Mouse (Mus musculus) kidney, adult 18-20 months (tissue): Measurements from ENCODE around the gene Trappc3l.
"Not testable (repeated sequence)": the region's sequence is repeated elsewhere in the genome, so short reads cannot be mapped to it uniquely, and the experiment has no call there.

Source experiments
- DNase-seq: peaks from one replicate; pipeline ENCODE4 v3.0.0; 2021

Trappc3l gene

DNA sequence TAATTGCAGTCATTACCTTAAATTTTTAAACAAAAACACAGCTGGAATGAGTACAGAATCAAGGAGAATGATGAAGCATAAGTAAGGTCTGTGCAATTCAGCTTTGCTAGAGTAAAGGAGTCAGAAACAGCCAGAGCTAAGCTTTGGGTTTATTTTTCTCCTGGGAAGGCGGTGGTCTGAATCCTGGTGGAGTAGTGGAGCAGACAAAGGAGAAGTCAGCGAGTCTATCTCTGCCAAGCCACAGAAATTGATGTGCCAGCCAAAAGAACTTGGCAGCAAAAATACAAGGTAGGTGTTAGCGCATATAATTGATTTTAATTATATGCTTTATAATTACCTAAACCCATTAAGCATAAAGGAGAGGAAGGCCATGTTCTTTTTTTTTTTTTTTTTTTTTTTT is at the start of gene Trappc3l:
Trappc3l (plus strand) TSS at position 197 of the 400 bp plus-strand sequence.
- no peak for DNase-seq

GRCm38 (mm10) chr10:33996686-33997085 is 40.7 kb upstream of the Trappc3l start:
- DNase-seq, result not testable (repeated sequence)

GRCm38 (mm10) chr10:33998397-33998796 is 39.0 kb upstream of the Trappc3l start:
- no peak for DNase-seq

DNA sequence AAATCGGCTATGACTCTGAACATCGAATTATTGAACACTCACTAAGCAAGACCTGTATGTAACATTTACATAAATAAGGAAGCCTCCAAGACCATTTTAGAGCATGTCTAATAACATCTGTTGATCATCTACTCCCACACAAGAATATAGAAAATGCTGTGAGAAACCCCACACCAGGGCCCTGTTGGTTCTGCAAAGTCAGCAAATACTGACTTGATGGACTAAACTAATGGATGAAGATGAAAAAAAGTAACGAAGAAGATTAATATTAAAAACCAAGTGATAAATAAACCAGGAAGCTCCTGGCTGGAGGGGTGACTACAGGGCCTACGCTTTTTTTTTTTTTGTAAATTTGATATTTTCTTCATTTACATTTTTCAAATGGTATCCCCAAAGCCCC is 24.8 kb upstream of the Trappc3l start:
- no peak for DNase-seq

GRCm38 (mm10) chr10:34013241-34013640 is 24.2 kb upstream of the Trappc3l start:
- DNase-seq, result no peak

DNA sequence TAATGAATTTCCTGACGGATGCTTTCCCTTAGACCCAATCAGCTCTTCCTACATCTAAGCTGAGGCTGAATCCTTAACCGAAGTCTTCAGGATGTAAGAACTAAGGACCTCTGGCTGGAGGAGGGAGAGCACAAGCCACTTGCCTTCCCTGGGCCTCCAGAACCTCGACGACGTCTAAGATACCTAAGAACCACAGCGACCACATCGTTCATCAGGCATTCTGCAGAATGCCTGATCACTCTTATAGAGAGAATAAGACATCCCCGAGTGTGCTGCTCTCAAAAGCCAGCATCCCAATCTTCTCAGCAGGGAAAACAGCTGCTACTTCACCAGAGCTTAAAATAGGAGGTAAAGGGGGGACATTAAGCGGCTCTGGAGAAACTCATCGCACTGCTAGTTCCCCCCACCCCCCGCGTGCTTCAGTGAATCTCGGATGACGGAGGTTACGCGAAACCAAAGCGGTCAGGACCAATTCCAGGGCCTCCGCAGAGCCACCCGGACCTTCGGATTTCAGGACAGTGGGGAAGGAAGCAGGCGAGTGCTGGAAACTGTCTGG is 18.6 kb upstream of the Trappc3l start:
- DNase-seq, result no peak

- peak; percentile 97 for DNase-seq
Observed at GRCm38 (mm10) chr10:34019302-34020075, 17.9 kb upstream of the Trappc3l start, which contains the start of gene Rwdd1. Gene Rwdd1, minus strand, starts transcription at chr10:34019624.

GRCm38 (mm10) chr10:34030322-34030721 is 7.1 kb upstream of the Trappc3l start:
- no peak for DNase-seq

GRCm38 (mm10) chr10:34033630-34034305 is 3.6 kb upstream of the Trappc3l start:
- DNase-seq, result peak; percentile 66

DNA sequence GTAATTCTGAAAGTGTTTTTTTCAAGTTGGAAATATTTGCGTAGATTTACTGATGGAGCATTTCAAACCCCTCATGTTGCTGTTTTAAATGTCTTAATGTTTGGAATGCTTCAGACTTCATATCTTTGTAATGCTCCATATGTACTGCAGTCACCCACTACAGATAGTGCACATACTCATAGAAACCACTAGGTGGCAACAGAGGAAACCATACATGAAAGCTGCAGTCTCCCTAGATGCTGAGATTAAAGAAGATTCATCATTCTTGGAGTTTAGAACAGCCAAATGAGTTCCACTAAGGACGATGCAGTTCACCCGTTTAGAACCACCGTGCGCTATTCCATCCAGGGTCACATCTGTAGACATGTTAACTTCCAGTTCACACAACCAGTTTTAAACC is 810 bp upstream of the Trappc3l start:
- no peak for DNase-seq

- no peak for DNase-seq
Observed at GRCm38 (mm10) chr10:34044210-34044609, 6.8 kb downstream of the Trappc3l start, which contains the start of gene Calhm4. Gene Calhm4, minus strand, starts transcription at chr10:34044310.

DNA sequence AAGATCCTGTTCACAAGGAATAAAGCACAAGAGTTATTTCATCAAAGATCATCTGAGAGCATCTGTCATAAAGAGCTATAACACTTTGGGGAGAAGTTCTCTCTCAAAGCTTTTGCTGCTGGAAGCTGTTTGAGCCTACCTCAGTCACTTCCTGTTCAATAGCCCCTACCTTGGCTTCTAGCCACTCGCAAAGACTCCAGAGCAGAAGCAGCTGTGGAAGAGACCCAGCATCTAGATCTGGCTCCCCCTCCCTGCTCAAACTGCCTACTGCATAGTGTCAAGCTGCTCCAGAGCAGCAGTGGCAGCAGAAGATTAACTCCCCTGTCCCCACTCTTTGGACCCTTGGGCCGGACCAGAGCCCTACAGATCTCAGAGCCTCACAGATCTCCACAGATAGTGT is 16.6 kb downstream of the Trappc3l start:
- no peak for DNase-seq

- no peak for DNase-seq
Observed at GRCm38 (mm10) chr10:34066591-34066990, 29.2 kb downstream of the Trappc3l start.

GRCm38 (mm10) chr10:34069606-34070005 is 32.2 kb downstream of the Trappc3l start:
- DNase-seq, result no peak

- DNase-seq, result no peak
Observed at GRCm38 (mm10) chr10:34070999-34071492, 33.6 kb downstream of the Trappc3l start.

DNA sequence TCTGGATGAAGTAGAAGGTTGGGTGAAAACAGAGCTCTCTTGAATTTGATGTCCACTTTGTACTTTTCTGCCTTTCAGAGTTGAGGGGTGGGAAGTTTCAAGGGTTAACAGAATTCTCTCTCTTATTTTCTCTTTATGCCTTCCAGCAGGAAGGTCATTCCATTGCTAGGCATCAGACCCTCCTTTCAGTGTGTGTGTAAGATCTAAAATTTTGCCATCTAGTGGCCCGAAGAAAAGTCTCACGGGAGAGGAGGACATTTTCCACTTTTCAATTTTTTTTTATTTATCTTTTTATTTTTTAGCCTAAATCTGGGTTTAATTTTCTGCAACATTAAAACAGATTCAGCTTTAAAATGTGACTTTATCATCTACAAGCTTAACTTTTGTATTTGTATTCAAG is 34.3 kb downstream of the Trappc3l start:
- DNase-seq, result no peak

GRCm38 (mm10) chr10:34074522-34075200 is 37.3 kb downstream of the Trappc3l start:
- DNase-seq, result no peak

- no peak for DNase-seq
Observed at GRCm38 (mm10) chr10:34086514-34086913, 49.1 kb downstream of the Trappc3l start.

- no peak for DNase-seq
Observed at GRCm38 (mm10) chr10:34088515-34088914, 51.1 kb downstream of the Trappc3l start.

DNA sequence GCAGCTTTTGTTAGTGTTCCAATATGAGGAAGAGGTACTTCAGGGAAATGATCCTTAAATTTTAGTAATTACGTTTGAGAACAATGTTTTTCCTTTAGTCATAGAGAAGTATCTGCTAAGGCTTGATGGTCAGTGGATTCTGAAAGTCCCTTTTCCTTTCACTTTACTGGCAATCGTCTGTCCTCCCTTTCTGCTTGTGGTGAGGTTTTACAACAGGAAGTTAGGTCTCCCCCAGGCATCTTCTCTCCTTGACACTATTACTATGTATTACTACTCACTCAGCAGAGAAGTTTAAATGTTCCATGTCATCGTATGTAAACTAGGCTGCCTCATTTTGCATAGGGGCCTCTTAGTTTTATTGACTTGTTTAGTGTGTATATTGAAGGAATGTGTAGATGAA is 52.1 kb downstream of the Trappc3l start:
- no peak for DNase-seq

GRCm38 (mm10) chr10:34090481-34090880 is 53.1 kb downstream of the Trappc3l start:
- no peak for DNase-seq

GRCm38 (mm10) chr10:34091888-34092287 is 54.5 kb downstream of the Trappc3l start:
- no peak for DNase-seq

- DNase-seq, result no peak
Observed at GRCm38 (mm10) chr10:34095147-34095546, 57.8 kb downstream of the Trappc3l start.
